Mouse (Mus musculus) lung, postnatal 0 days (tissue): ENCODE data around the gene Hyal4.

Experiments
- CTCF ChIP-seq: IDR thresholded peaks from 2 replicates; pipeline ENCODE4 v1.5.1; 2016; ENCODE audit warnings: antibody characterized with exemption, mild to moderate bottlenecking
- EP300 ChIP-seq: IDR thresholded peaks from 2 replicates; pipeline ENCODE4 v1.6.1; 2016; ENCODE audit warnings: antibody characterized with exemption, mild to moderate bottlenecking, control low read depth

GRCm38 (mm10) chr6:24790888-24791287 is 42.8 kb downstream of the Hyal4 start, which contains the start of gene Spam1:
- TF ChIP-seq CTCF = no peak
- TF ChIP-seq EP300 = no peak
